Mouse (Mus musculus) myocyte (in vitro differentiated cells): ENCODE measurements around the gene Rffl. TPM values are rescaled to one million over a fixed set of nuclear protein-coding genes. Genes with fewer than 3 reads are reported as not detected.

Experiments used
- H3K27me3 ChIP-seq: one replicate; pipeline ENCODE4 v1.6.1; 2011; ENCODE audit not compliant: control insufficient read depth, insufficient read depth, insufficient read length
- H3K36me3 ChIP-seq: one replicate; pipeline ENCODE4 v1.6.1; 2011; ENCODE audit not compliant: control insufficient read depth, insufficient read depth
- H3K4me2 ChIP-seq: one replicate; pipeline ENCODE4 v1.6.1; 2011; ENCODE audit warnings: low read depth, control low read depth
- H3K4me3 ChIP-seq: one replicate; pipeline ENCODE4 v1.5.1; 2011; ENCODE audit warnings: mild to moderate bottlenecking, control low read depth, moderate library complexity
- H3K79me2 ChIP-seq: one replicate; pipeline ENCODE4 v1.6.1; 2011; ENCODE audit not compliant: control insufficient read depth, insufficient read depth
- H3ac ChIP-seq: one replicate; pipeline ENCODE4 v1.6.1; 2011; ENCODE audit not compliant: control insufficient read depth, insufficient read length
- CEBPB ChIP-seq: IDR thresholded peaks from 2 replicates; pipeline ENCODE4 v1.6.1; 2011; ENCODE audit warnings: mild to moderate bottlenecking, moderate library complexity; ENCODE audit not compliant: poor library complexity, insufficient read depth, severe bottlenecking
- E2F4 ChIP-seq: IDR thresholded peaks from one replicate; pipeline ENCODE4 v1.6.1; 2011; ENCODE audit warnings: mild to moderate bottlenecking, control low read depth, moderate library complexity; ENCODE audit not compliant: insufficient read depth
- MAX ChIP-seq: IDR thresholded peaks from one replicate; pipeline ENCODE4 v1.6.1; 2011; ENCODE audit warnings: low read depth, mild to moderate bottlenecking, control low read depth
- MYOD1 ChIP-seq, 3 experiments: IDR thresholded peaks; one replicate each; pipeline ENCODE4 v1.6.1; 2011; ENCODE audit warnings: control low read depth in 2 of 3, low read depth in 2 of 3, mild to moderate bottlenecking in 2 of 3, moderate library complexity in 1 of 3; ENCODE audit not compliant: insufficient read length in 2 of 3, control insufficient read depth in 1 of 3
- MYOG ChIP-seq, 3 experiments: IDR thresholded peaks; one replicate each; pipeline ENCODE4 v1.6.1; 2011; ENCODE audit warnings: control low read depth in 2 of 3, low read depth in 2 of 3, mild to moderate bottlenecking in 2 of 3; ENCODE audit not compliant: insufficient read length in 2 of 3, control insufficient read depth in 1 of 3, insufficient read depth in 1 of 3
- POLR2A ChIP-seq: IDR thresholded peaks from one replicate; pipeline ENCODE4 v1.6.1; 2011; ENCODE audit warnings: low read depth, mild to moderate bottlenecking, control low read depth, moderate library complexity; ENCODE audit not compliant: insufficient read length
- POLR2AphosphoS2 ChIP-seq: IDR thresholded peaks from one replicate; pipeline ENCODE4 v1.6.1; 2011; ENCODE audit warnings: low read depth, control low read depth; ENCODE audit not compliant: insufficient read length
- REST ChIP-seq: IDR thresholded peaks from one replicate; pipeline ENCODE4 v1.6.1; 2011; ENCODE audit warnings: mild to moderate bottlenecking, control low read depth, moderate library complexity; ENCODE audit not compliant: insufficient read depth, insufficient read length
- SRF ChIP-seq: IDR thresholded peaks from one replicate; pipeline ENCODE4 v1.6.1; 2011; ENCODE audit warnings: low read depth; ENCODE audit not compliant: control insufficient read depth, insufficient read length
- TCF12 ChIP-seq: IDR thresholded peaks from one replicate; pipeline ENCODE4 v1.6.1; 2011; ENCODE audit warnings: mild to moderate bottlenecking, control low read depth; ENCODE audit not compliant: poor library complexity, insufficient read depth, severe bottlenecking
- TCF3 ChIP-seq: IDR thresholded peaks from one replicate; pipeline ENCODE4 v1.6.1; 2011; ENCODE audit warnings: low read depth, control low read depth; ENCODE audit not compliant: insufficient read length
- USF1 ChIP-seq: IDR thresholded peaks from one replicate; pipeline ENCODE4 v1.6.1; 2011; ENCODE audit warnings: low read depth, mild to moderate bottlenecking, control low read depth, moderate library complexity
- polyA plus RNA-seq: library from polyadenylated mRNA; unstranded; fragments of >200 nt; fragmentation: generic; extraction: Trizol; gene quantifications from one replicate; pipeline ENCODE4 v1.2.1, GENCODE M21; 2012; ENCODE audit warnings: missing spikeins

Gene Rffl
- polyA plus RNA-seq, 1 experiment, result 1.8 TPM

GRCm38 (mm10) chr11:82856032-82856431, 15.0 kb downstream of the Rffl start:
- H3K4me2 ChIP-seq, result no peak overlapping the region
- H3ac ChIP-seq, result no peak overlapping the region
- no peak overlapping the region for H3K4me3 ChIP-seq
- H3K79me2 ChIP-seq, result no peaks in the 10 kb centered on the region
- H3K27me3 ChIP-seq, result no peaks in the 10 kb centered on the region
- no peaks in the 10 kb centered on the region for H3K36me3 ChIP-seq
- TF ChIP-seq TCF12 (no peak), USF1 (no peak), CEBPB (no peak), SRF (no peak), REST (no peak), TCF3 (no peak), MYOG (IDR thresholded peaks at IDR 0.05; ENCODE audit: control insufficient read depth in 1 of 3, insufficient read depth in 1 of 3, insufficient read length in 2 of 3, low read depth in 2 of 3) (no peak), MYOD1 (IDR thresholded peaks at IDR 0.05; ENCODE audit: control insufficient read depth in 1 of 3, insufficient read length in 2 of 3, low read depth in 2 of 3) (no peak), POLR2A (no peak), MAX (no peak)

- no peak for TF ChIP-seq MYOD1 (IDR thresholded peaks at IDR 0.05; ENCODE audit: control insufficient read depth in 1 of 3, insufficient read length in 2 of 3, low read depth in 2 of 3)
- TF ChIP-seq MAX, result no peak
- no peak for TF ChIP-seq POLR2AphosphoS2
- TF ChIP-seq TCF3, result no peak
- TF ChIP-seq USF1, result no peak
- no peak for TF ChIP-seq POLR2A
- no peak overlapping the region for H3K4me2 ChIP-seq
- H3ac ChIP-seq, result no peak overlapping the region
- H3K4me3 ChIP-seq, result no peak overlapping the region
- no peaks in the 10 kb centered on the region for H3K79me2 ChIP-seq
- no peaks in the 10 kb centered on the region for H3K36me3 ChIP-seq
- no peaks in the 10 kb centered on the region for H3K27me3 ChIP-seq
Measured at GRCm38 (mm10) chr11:82855327-82855973, 15.6 kb downstream of the Rffl start.

GRCm38 (mm10) chr11:82854111-82854510, 16.9 kb downstream of the Rffl start:
- H3K4me3 ChIP-seq, result no peak overlapping the region
- TF ChIP-seq POLR2A (no peak), SRF (no peak), USF1 (no peak), MYOG (IDR thresholded peaks at IDR 0.05; ENCODE audit: control insufficient read depth in 1 of 3, insufficient read depth in 1 of 3, insufficient read length in 2 of 3, low read depth in 2 of 3) (no peak), E2F4 (no peak), MAX (no peak), CEBPB (no peak), POLR2AphosphoS2 (no peak), REST (no peak), TCF3 (no peak), MYOD1 (IDR thresholded peaks at IDR 0.05; ENCODE audit: control insufficient read depth in 1 of 3, insufficient read length in 2 of 3, low read depth in 2 of 3) (no peak), TCF12 (no peak)
- no peak overlapping the region for H3ac ChIP-seq
- H3K36me3 ChIP-seq, result no peaks in the 10 kb centered on the region
- no peaks in the 10 kb centered on the region for H3K79me2 ChIP-seq
- no peak overlapping the region for H3K4me2 ChIP-seq
- no peaks in the 10 kb centered on the region for H3K27me3 ChIP-seq

- no peak overlapping the region for H3ac ChIP-seq
- no peaks in the 10 kb centered on the region for H3K36me3 ChIP-seq
- H3K79me2 ChIP-seq, result no peaks in the 10 kb centered on the region
- H3K4me2 ChIP-seq, result no peak overlapping the region
- TF ChIP-seq USF1 (no peak), TCF12 (no peak), POLR2AphosphoS2 (no peak), E2F4 (no peak), MYOD1 (IDR thresholded peaks at IDR 0.05; ENCODE audit: control insufficient read depth in 1 of 3, insufficient read length in 2 of 3, low read depth in 2 of 3) (no peak)
- no peaks in the 10 kb centered on the region for H3K27me3 ChIP-seq
- no peak overlapping the region for H3K4me3 ChIP-seq
Measured at GRCm38 (mm10) chr11:82852958-82853357, 18.1 kb downstream of the Rffl start.

- Histone ChIP-seq H3K36me3 (no peaks in the 10 kb centered on the region), H3K4me2 (no peak overlapping the region), H3K27me3 (no peaks in the 10 kb centered on the region), H3ac (no peak overlapping the region), H3K79me2 (no peaks in the 10 kb centered on the region), H3K4me3 (no peak overlapping the region)
- no peak for TF ChIP-seq USF1
- TF ChIP-seq MAX, result no peak
- no peak for TF ChIP-seq REST
- no peak for TF ChIP-seq SRF
- no peak for TF ChIP-seq MYOD1 (IDR thresholded peaks at IDR 0.05; ENCODE audit: control insufficient read depth in 1 of 3, insufficient read length in 2 of 3, low read depth in 2 of 3)
Measured at GRCm38 (mm10) chr11:82852540-82852939, 18.5 kb downstream of the Rffl start.
